Mouse (Mus musculus) stomach, postnatal 0 days (tissue): Measurements from ENCODE around the gene Parl. TPM values are rescaled to one million over a fixed set of nuclear protein-coding genes. Genes with fewer than 3 reads are reported as not detected.
A peak's percentile ranks its signal among the peaks of the same experiment; 100 is the strongest.

ENCODE experiments used
- ATAC-seq: fragments of 200-750 bp; cut with Nextera tagmentation; 2 replicates; pipeline ENCODE4 v1.8.0; 2017; ENCODE audit not compliant: low FRiP score, low TSS enrichment
- DNase-seq: peaks from one replicate; pipeline ENCODE4 v3.0.0-alpha.2; 2016; ENCODE audit warnings: low spot score
- H3K27ac ChIP-seq: fragments of 300-500 bp; sonication (generic); replicated peaks from 2 replicates; pipeline ENCODE4 v1.5.1; 2014; ENCODE audit warnings: mild to moderate bottlenecking, control low read depth
- H3K27me3 ChIP-seq: fragments of 300-500 bp; sonication (generic); 2 replicates; pipeline ENCODE4 v1.6.1; 2014; ENCODE audit warnings: low read length; ENCODE audit not compliant: control insufficient read depth, insufficient read depth
- H3K36me3 ChIP-seq: fragments of 300-500 bp; sonication (generic); 2 replicates; pipeline ENCODE4 v1.6.1; 2014; ENCODE audit warnings: low read length, mixed read lengths; ENCODE audit not compliant: control insufficient read depth, insufficient read depth
- H3K4me1 ChIP-seq: fragments of 300-500 bp; sonication (generic); replicated peaks from 2 replicates; pipeline ENCODE4 v1.6.1; 2014; ENCODE audit warnings: antibody characterized with exemption; ENCODE audit not compliant: control insufficient read depth, insufficient read depth
- H3K4me2 ChIP-seq: fragments of 300-500 bp; sonication (generic); replicated peaks from 2 replicates; pipeline ENCODE4 v1.6.1; 2014; ENCODE audit warnings: low read depth, mild to moderate bottlenecking, control low read depth, moderate library complexity
- H3K4me3 ChIP-seq: fragments of 300-500 bp; sonication (generic); 2 replicates; pipeline ENCODE4 v1.5.1; 2014; ENCODE audit warnings: low read depth, low read length, control low read depth
- H3K9ac ChIP-seq: fragments of 300-500 bp; sonication (generic); 2 replicates; pipeline ENCODE4 v1.6.1; 2014; ENCODE audit warnings: mild to moderate bottlenecking, low read length, control low read depth, mixed read lengths
- H3K9me3 ChIP-seq: fragments of 300-500 bp; sonication (generic); 2 replicates; pipeline ENCODE4 v1.6.1; 2016; ENCODE audit warnings: low read length; ENCODE audit not compliant: control insufficient read depth
- CTCF ChIP-seq: IDR thresholded peaks from 2 replicates; pipeline ENCODE4 v1.5.1; 2016; ENCODE audit warnings: antibody characterized with exemption, low read depth, mild to moderate bottlenecking, moderate library complexity
- EP300 ChIP-seq: optimal IDR thresholded peaks from 2 replicates; pipeline ENCODE3; 2016; ENCODE audit warnings: antibody characterized with exemption
- whole genome bisulfite sequencing: fragments of 180-500 bp; shearing (Covaris S2); extraction: QIAGEN DNeasy Blood & Tissue Kit; methylation state at CpG from one replicate; pipeline ENCODE4 v1.1.7; 2014; 5-methylcytosine and 5-hydroxymethylcytosine counted together
- polyA plus RNA-seq: library from polyadenylated mRNA; unstranded; fragments of >200 nt; fragmentation: Nextera tagmentation; extraction: Ambion mirVana; gene quantifications from 2 replicates; pipeline ENCODE4 v1.2.1, GENCODE M21; 2015

The Parl gene
- polyA plus RNA-seq, 1 experiment from 2014 or later = 107 TPM

DNA sequence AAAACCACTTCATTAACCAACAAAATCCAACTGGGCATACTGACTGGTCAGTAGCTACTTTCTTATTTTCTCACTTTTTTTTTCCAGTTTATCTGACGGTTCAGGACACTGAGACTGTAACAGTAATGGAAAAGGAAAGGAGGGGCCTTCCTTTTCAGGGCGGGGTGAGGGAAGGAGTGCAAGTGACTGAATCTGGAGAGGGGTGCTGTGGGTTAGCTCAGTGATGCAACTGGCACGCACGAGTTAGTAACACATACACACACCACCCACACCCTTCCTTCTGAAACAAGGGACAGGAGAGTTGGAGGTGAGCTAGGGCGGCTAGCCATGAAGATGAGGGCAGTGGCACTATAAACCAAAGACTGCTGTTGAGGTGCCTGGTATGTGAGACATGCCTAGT lies 21.7 kb upstream of the Parl start:
- DNase-seq (no peak), ATAC-seq (no peak)
- H3K9ac ChIP-seq = no peak overlapping the region
- 70% methylated on average over 5 of the region's 5 CpGs for WGBS
- no peaks in the 10 kb centered on the region for H3K27me3 ChIP-seq
- TF ChIP-seq CTCF (no peak), EP300 (no peak)
- no peak overlapping the region for H3K4me3 ChIP-seq
- H3K4me1 ChIP-seq = no peaks in the 10 kb centered on the region
- H3K4me2 ChIP-seq = no peak overlapping the region
- no peak overlapping the region for H3K27ac ChIP-seq
- no peaks in the 10 kb centered on the region for H3K36me3 ChIP-seq
- no peaks in the 10 kb centered on the region for H3K9me3 ChIP-seq

DNA sequence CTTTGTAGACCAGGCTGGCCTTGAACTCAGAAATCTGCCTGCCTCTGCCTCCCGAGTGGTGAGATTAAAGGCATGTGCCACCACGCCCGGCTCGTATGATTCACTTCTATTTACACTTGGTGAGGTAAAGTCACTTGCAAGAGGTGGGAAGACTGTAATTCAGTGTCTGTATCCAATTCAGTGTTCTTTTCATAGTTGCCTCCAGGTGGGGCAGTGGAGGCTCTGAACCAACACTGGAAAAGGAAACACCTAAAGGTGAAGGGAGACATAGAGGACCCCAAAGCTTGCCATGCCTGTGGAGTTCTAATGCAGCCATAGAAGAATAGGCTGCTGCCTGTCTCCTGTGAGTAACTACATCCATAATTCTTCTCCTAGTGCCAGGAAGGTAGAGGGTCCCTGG lies 20.1 kb upstream of the Parl start:
- Histone ChIP-seq H3K27me3 (no peaks in the 10 kb centered on the region), H3K27ac (no peak overlapping the region), H3K9me3 (no peaks in the 10 kb centered on the region), H3K4me1 (no peaks in the 10 kb centered on the region), H3K36me3 (no peaks in the 10 kb centered on the region), H3K4me2 (no peak overlapping the region), H3K4me3 (no peak overlapping the region), H3K9ac (no peak overlapping the region)
- DNase-seq = no peak
- 70% methylated on average over 4 of the region's 4 CpGs for WGBS
- ATAC-seq = peak; percentile 35; the same call in 1 of the 2 replicates
- no peak for TF ChIP-seq EP300
- TF ChIP-seq CTCF = peak; percentile 43; the same call in 1 of the 2 replicates

DNA sequence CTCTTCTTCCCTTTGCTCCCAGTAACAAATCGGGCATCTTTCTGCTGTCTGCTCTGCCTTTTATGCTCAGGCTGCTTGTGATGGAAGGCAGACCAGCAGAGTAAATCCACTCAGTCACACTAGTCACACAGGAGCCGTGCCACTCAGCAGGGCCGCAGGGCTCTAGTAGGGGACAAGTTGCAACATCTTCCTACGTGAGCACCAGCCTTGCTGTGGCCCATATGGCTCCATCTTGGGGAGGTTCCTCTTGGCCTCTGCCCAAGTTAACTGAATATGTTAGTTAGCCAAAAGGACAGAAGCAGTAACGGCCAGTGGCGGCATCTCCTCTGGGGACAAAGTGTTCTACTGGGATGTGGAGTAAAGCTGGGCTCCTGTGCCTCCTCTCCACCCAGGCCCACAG lies 14.6 kb upstream of the Parl start:
- H3K9me3 ChIP-seq = no peaks in the 10 kb centered on the region
- H3K4me1 ChIP-seq = no peaks in the 10 kb centered on the region
- H3K27ac ChIP-seq = no peak overlapping the region
- ATAC-seq (no peak), DNase-seq (no peak)
- WGBS = 66% methylated on average over 6 of the region's 6 CpGs
- H3K27me3 ChIP-seq = no peaks in the 10 kb centered on the region
- H3K36me3 ChIP-seq = no peaks in the 10 kb centered on the region
- H3K4me3 ChIP-seq = no peak overlapping the region
- no peak overlapping the region for H3K9ac ChIP-seq
- TF ChIP-seq CTCF = no peak
- no peak for TF ChIP-seq EP300
- no peak overlapping the region for H3K4me2 ChIP-seq

DNA sequence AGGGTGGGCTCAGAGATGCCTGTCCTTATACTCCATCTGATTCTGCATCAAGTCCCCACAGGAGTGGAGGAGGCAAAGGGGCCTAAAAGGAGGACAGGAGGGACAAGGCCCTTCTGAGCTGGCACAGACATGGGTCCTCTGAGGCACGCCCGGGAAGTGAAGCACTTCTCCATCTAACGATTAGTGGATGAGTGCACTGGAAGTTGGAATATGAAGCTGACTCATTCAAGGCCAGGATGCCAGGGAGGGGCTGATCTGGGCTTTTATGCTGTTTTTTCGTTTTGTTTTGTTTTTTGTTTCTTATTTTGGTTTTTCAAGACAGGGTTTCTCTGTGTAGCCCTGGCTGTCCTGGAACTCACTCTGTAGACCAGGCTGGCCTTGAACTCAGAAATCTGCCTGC lies 13.1 kb upstream of the Parl start:
- 86% methylated on average over 4 of the region's 4 CpGs for WGBS
- ATAC-seq = no peak

DNA sequence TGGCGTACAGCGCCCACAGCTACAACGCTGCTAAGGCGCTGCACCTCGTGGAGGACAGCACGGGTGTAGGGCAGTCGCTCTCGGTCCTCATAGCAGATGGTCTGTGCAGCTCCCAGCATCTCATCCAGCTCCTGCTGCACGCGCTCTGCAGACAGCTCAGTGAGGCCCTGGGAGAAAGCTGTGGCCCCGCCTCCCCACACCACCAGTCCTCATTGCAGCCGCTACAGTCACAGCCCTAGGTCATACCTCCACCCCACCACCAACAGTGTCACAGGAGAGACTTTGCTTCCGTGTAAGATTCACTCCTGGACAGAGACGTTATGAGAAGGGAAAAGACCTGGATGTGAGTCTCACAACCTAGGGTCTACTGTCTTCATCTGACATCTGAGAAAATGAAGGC lies 10.1 kb upstream of the Parl start:
- WGBS = 64% methylated on average over 14 of the region's 14 CpGs
- Histone ChIP-seq H3K27ac (no peak overlapping the region), H3K27me3 (no peaks in the 10 kb centered on the region), H3K36me3 (no peaks in the 10 kb centered on the region), H3K4me3 (no peak overlapping the region), H3K4me2 (no peak overlapping the region), H3K4me1 (no peaks in the 10 kb centered on the region), H3K9ac (no peak overlapping the region), H3K9me3 (no peaks in the 10 kb centered on the region)
- DNase-seq = no peak
- no peak for TF ChIP-seq EP300
- no peak for TF ChIP-seq CTCF
- ATAC-seq = peak; percentile 53; the same call in 1 of the 2 replicates

More for the DNA sequence above, 13.1 kb upstream of the Parl start:
- no peak overlapping the region for H3K9ac ChIP-seq
- no peaks in the 10 kb centered on the region for H3K27me3 ChIP-seq
- DNase-seq = no peak
- H3K27ac ChIP-seq = no peak overlapping the region
- no peak overlapping the region for H3K4me2 ChIP-seq
- no peak overlapping the region for H3K4me3 ChIP-seq
- no peaks in the 10 kb centered on the region for H3K4me1 ChIP-seq
- H3K36me3 ChIP-seq = no peaks in the 10 kb centered on the region
- TF ChIP-seq CTCF (no peak), EP300 (no peak)
- H3K9me3 ChIP-seq = no peaks in the 10 kb centered on the region

DNA sequence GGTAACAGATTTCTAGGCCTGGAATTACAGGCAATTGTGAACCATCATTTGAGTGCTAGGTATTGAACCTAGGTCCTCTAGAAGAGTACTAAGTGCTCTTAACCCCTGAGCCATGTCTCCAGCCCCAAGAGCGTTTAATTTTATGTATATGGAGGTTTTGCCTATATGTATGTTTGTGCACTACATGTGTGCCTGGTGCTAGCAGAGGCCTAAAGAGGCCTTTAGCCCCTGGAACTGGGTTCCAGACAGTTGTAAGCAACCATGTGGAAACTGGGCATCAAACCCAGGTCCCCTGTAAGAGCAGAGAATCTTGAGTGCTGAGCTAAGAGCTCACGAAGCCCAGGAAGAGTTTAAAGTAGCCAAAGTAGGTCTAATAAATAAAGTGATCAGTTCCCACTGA lies 2.1 kb downstream of the Parl start:
- DNase-seq (no peak), ATAC-seq (no peak)
- Histone ChIP-seq H3K27ac (no peak overlapping the region), H3K9me3 (no peaks in the 10 kb centered on the region), H3K4me3 (no peak overlapping the region), H3K4me2 (no peak overlapping the region), H3K27me3 (no peaks in the 10 kb centered on the region), H3K4me1 (peaks cover 2% of the 10 kb centered on the region), H3K9ac (no peak overlapping the region), H3K36me3 (peaks cover 5% of the 10 kb centered on the region; the same call in 1 of the 2 replicates)
- 93% methylated on average over 2 of the region's 2 CpGs for WGBS
- TF ChIP-seq EP300 (no peak), CTCF (no peak)

DNA sequence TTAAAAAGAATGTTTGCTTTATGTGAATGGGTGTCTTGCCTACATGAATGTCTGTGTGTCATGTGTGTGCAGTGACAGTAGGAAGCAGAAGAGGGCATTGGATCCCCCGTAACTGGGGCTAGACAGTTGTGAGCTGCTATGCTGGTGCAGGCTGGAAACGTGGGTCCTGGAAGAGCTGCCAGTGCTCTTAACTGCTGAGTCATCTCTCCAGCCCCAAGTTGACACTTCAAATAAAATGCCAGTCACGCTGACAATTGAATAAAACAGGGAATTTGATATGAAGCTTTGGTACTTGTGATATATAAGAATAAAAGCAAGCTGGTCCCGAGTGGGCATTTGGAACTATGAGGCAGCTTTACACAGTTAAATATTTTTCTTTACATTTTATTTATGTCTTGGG lies 21.9 kb downstream of the Parl start:
- no peaks in the 10 kb centered on the region for H3K4me1 ChIP-seq
- TF ChIP-seq CTCF = no peak
- H3K27ac ChIP-seq = no peak overlapping the region
- DNase-seq (no peak), ATAC-seq (no peak)
- H3K9ac ChIP-seq = no peak overlapping the region
- H3K27me3 ChIP-seq = no peaks in the 10 kb centered on the region
- H3K36me3 ChIP-seq = peaks cover 18% of the 10 kb centered on the region
- no peaks in the 10 kb centered on the region for H3K9me3 ChIP-seq
- no peak overlapping the region for H3K4me3 ChIP-seq
- no peak overlapping the region for H3K4me2 ChIP-seq
- WGBS = 69% methylated on average over 4 of the region's 4 CpGs
